Mouse (Mus musculus) liver, embryonic 13.5 days (tissue): ENCODE data around the gene 9030025P20Rik. TPM values are rescaled to one million over a fixed set of nuclear protein-coding genes. Genes with fewer than 3 reads are reported as not detected.
"Not testable (repeated sequence)": the region's sequence is repeated elsewhere in the genome, so short reads cannot be mapped to it uniquely, and the experiment has no call there.

Experiments
- ATAC-seq: fragments of 200-750 bp; cut with Nextera tagmentation; 2 replicates; pipeline ENCODE4 v1.8.0; 2017; ENCODE audit warnings: low read depth, mild to moderate bottlenecking, moderate number of reproducible peaks, moderate library complexity
- DNase-seq: peaks from one replicate; pipeline ENCODE4 v3.0.0; 2022
- H3K27ac ChIP-seq: fragments of 300-500 bp; sonication (generic); 2 replicates; pipeline ENCODE4 v1.5.1; 2015; ENCODE audit warnings: moderate library complexity, mild to moderate bottlenecking, inconsistent platforms
- H3K27me3 ChIP-seq: fragments of 300-500 bp; sonication (generic); 2 replicates; pipeline ENCODE4 v1.6.1; 2015; ENCODE audit warnings: mild to moderate bottlenecking, inconsistent platforms
- H3K36me3 ChIP-seq: fragments of 300-500 bp; sonication (generic); 2 replicates; pipeline ENCODE4 v1.6.1; 2015; ENCODE audit warnings: mild to moderate bottlenecking, inconsistent platforms
- H3K4me1 ChIP-seq: fragments of 300-500 bp; sonication (generic); replicated peaks from 2 replicates; pipeline ENCODE4 v1.6.1; 2015; ENCODE audit warnings: inconsistent platforms
- H3K4me2 ChIP-seq: fragments of 300-500 bp; sonication (generic); 2 replicates; pipeline ENCODE4 v1.6.1; 2015; ENCODE audit warnings: inconsistent platforms, mild to moderate bottlenecking, moderate library complexity
- H3K4me3 ChIP-seq: fragments of 300-500 bp; sonication (generic); replicated peaks from 2 replicates; pipeline ENCODE4 v1.5.1; 2015; ENCODE audit warnings: mild to moderate bottlenecking, inconsistent platforms
- H3K9ac ChIP-seq: fragments of 300-500 bp; sonication (generic); 2 replicates; pipeline ENCODE4 v1.6.1; 2015; ENCODE audit warnings: mild to moderate bottlenecking, inconsistent platforms
- H3K9me3 ChIP-seq: fragments of 300-500 bp; sonication (generic); replicated peaks from 2 replicates; pipeline ENCODE4 v1.6.1; 2016; ENCODE audit warnings: inconsistent platforms
- WGBS: fragments of 180-500 bp; shearing (Covaris S2); methylation state at CpG from one replicate; pipeline ENCODE4 v1.1.7; 2015; ENCODE audit not compliant: insufficient replicate concordance; 5-methylcytosine and 5-hydroxymethylcytosine counted together
- polyA plus RNA-seq: library from polyadenylated mRNA; unstranded; fragments of >200 nt; fragmentation: Nextera tagmentation; extraction: Ambion mirVana; gene quantifications from 2 replicates; pipeline ENCODE4 v1.2.1, GENCODE M21; 2015

9030025P20Rik gene
- polyA plus RNA-seq, 1 experiment from 2014 or later = 5.3 TPM

- Histone ChIP-seq H3K4me1 (peaks cover 26% of the 10 kb centered on the region), H3K4me2 (no peak overlapping the region), H3K9me3 (no peaks in the 10 kb centered on the region), H3K36me3 (peaks cover 77% of the 10 kb centered on the region), H3K4me3 (no peak overlapping the region), H3K27ac (no peak overlapping the region), H3K9ac (no peak overlapping the region), H3K27me3 (no peaks in the 10 kb centered on the region)
- WGBS = 74% methylated on average over 7 of the region's 7 CpGs
- ATAC-seq = no peak
- DNase-seq = no peak
Observed at GRCm38 (mm10) chr17:14949161-14949827, 29.0 kb upstream of the 9030025P20Rik start.

- H3K4me3 ChIP-seq = no peak overlapping the region
- no peak overlapping the region for H3K4me2 ChIP-seq
- DNase-seq (peak; percentile 15), ATAC-seq (peak; percentile 79)
- peak overlapping the region; percentile 1; the same call in 1 of the 2 replicates for H3K27ac ChIP-seq
- peaks cover 73% of the 10 kb centered on the region for H3K36me3 ChIP-seq
- 67% methylated on average over 8 of the region's 8 CpGs for WGBS
- no peak overlapping the region for H3K9ac ChIP-seq
- H3K4me1 ChIP-seq = peaks cover 21% of the 10 kb centered on the region
- no peaks in the 10 kb centered on the region for H3K27me3 ChIP-seq
- H3K9me3 ChIP-seq = no peaks in the 10 kb centered on the region
Observed at GRCm38 (mm10) chr17:14953452-14953851, 24.8 kb upstream of the 9030025P20Rik start.

- peaks cover 35% of the 10 kb centered on the region for H3K36me3 ChIP-seq
- peak overlapping the region; percentile 83 for H3K4me2 ChIP-seq
- H3K9ac ChIP-seq = peak overlapping the region; percentile 39
- H3K27me3 ChIP-seq = no peaks in the 10 kb centered on the region
- peak overlapping the region; percentile 11; the same call in 1 of the 2 replicates for H3K27ac ChIP-seq
- H3K9me3 ChIP-seq = no peaks in the 10 kb centered on the region
- peak overlapping the region; percentile 85 for H3K4me3 ChIP-seq
- H3K4me1 ChIP-seq = peaks cover 32% of the 10 kb centered on the region
- DNase-seq (peak; percentile 16), ATAC-seq (no peak)
- 33% methylated on average over 5 of the region's 5 CpGs for whole genome bisulfite sequencing
Observed at GRCm38 (mm10) chr17:14958686-14959327, 19.5 kb upstream of the 9030025P20Rik start.

- peak overlapping the region; percentile 85 for H3K4me3 ChIP-seq
- H3K4me1 ChIP-seq = peaks cover 26% of the 10 kb centered on the region
- H3K27me3 ChIP-seq = no peaks in the 10 kb centered on the region
- DNase-seq (no peak), ATAC-seq (no peak)
- peak overlapping the region; percentile 83 for H3K4me2 ChIP-seq
- WGBS = 19% methylated on average over 3 of the region's 3 CpGs
- no peaks in the 10 kb centered on the region for H3K9me3 ChIP-seq
- H3K27ac ChIP-seq = peak overlapping the region; percentile 71
- peak overlapping the region; percentile 76 for H3K9ac ChIP-seq
- H3K36me3 ChIP-seq = peaks cover 24% of the 10 kb centered on the region
Observed at GRCm38 (mm10) chr17:14959979-14960378, 18.3 kb upstream of the 9030025P20Rik start.

GRCm38 (mm10) chr17:14960520-14960919 is 17.7 kb upstream of the 9030025P20Rik start:
- no peaks in the 10 kb centered on the region for H3K9me3 ChIP-seq
- H3K36me3 ChIP-seq = peaks cover 22% of the 10 kb centered on the region
- DNase-seq (peak; percentile 33), ATAC-seq (peak; percentile 13; the same call in 1 of the 2 replicates)
- no peaks in the 10 kb centered on the region for H3K27me3 ChIP-seq
- peak overlapping the region; percentile 91 for H3K27ac ChIP-seq
- under 1% methylated on average over 19 of the region's 23 CpGs for WGBS
- H3K4me3 ChIP-seq = peak overlapping the region; percentile 85
- H3K4me2 ChIP-seq = peak overlapping the region; percentile 83
- peaks cover 26% of the 10 kb centered on the region for H3K4me1 ChIP-seq
- H3K9ac ChIP-seq = peak overlapping the region; percentile 95

- H3K27ac ChIP-seq = peak within 1 kb of the TSS; percentile 91
- 1% methylated on average over 57 of the region's 100 CpGs for WGBS
- H3K36me3 ChIP-seq = peaks cover 21% of the 10 kb centered on the region
- H3K4me3 ChIP-seq = peak within 1 kb of the TSS; percentile 85
- DNase-seq = peak; percentile 32
- not testable (repeated sequence) for H3K27me3 ChIP-seq, H3K9me3 ChIP-seq
- ATAC-seq = peak; percentile 75
- H3K4me2 ChIP-seq = peak within 1 kb of the TSS; percentile 83
- peak within 1 kb of the TSS; percentile 95 for H3K9ac ChIP-seq
- peaks cover 26% of the 10 kb centered on the region for H3K4me1 ChIP-seq
Observed at GRCm38 (mm10) chr17:14960951-14961556, 17.2 kb upstream of the 9030025P20Rik start, which contains the start of gene Phf10. Phf10 (minus strand) TSS chr17:14961273.

- WGBS = no CpG with 5 or more reads among the region's 44 CpGs
Observed at GRCm38 (mm10) chr17:14961557-14962154, 16.6 kb upstream of the 9030025P20Rik start.

GRCm38 (mm10) chr17:14968373-14968913 is 9.8 kb upstream of the 9030025P20Rik start:
- peak; percentile 82 for ATAC-seq
- not testable (repeated sequence) for H3K9ac ChIP-seq, H3K4me2 ChIP-seq, H3K27me3 ChIP-seq, H3K4me3 ChIP-seq, DNase-seq, H3K27ac ChIP-seq, H3K9me3 ChIP-seq, H3K36me3 ChIP-seq, H3K4me1 ChIP-seq
- no CpG with 5 or more reads among the region's 6 CpGs for WGBS

More at GRCm38 (mm10) chr17:14961557-14962154, 16.6 kb upstream of the 9030025P20Rik start:
- not testable (repeated sequence) for H3K27me3 ChIP-seq, H3K9ac ChIP-seq, H3K4me3 ChIP-seq, H3K27ac ChIP-seq, H3K4me2 ChIP-seq, DNase-seq, H3K9me3 ChIP-seq
- Histone ChIP-seq H3K36me3 (peaks cover 16% of the 10 kb centered on the region), H3K4me1 (peaks cover 26% of the 10 kb centered on the region)
- peak; percentile 56 for ATAC-seq

GRCm38 (mm10) chr17:14977718-14978361 is 428 bp upstream of the 9030025P20Rik start:
- H3K9ac ChIP-seq, H3K36me3 ChIP-seq, H3K9me3 ChIP-seq, H3K4me1 ChIP-seq, H3K27me3 ChIP-seq, H3K27ac ChIP-seq: not testable (repeated sequence)
- DNase-seq = peak; percentile 51
- Histone ChIP-seq H3K4me3 (peak overlapping the region; percentile 32; the same call in 1 of the 2 replicates), H3K4me2 (peak overlapping the region; percentile 48)
- 1% methylated on average over 4 of the region's 7 CpGs for WGBS
- 0 out of 2 replicates have a peak, but pooled peaks have one; percentile 11 for ATAC-seq

GRCm38 (mm10) chr17:14990116-14990702 is 11.9 kb downstream of the 9030025P20Rik start:
- not testable (repeated sequence) for H3K36me3 ChIP-seq, ATAC-seq, H3K9me3 ChIP-seq, H3K4me3 ChIP-seq, DNase-seq, H3K27me3 ChIP-seq, H3K4me2 ChIP-seq, H3K4me1 ChIP-seq, H3K9ac ChIP-seq, H3K27ac ChIP-seq
- 76% methylated on average over 4 of the region's 5 CpGs for WGBS
